Mouse (Mus musculus): ENCODE data around the gene Pik3ap1. TPM values are rescaled to one million over a fixed set of nuclear protein-coding genes. Genes with fewer than 3 reads are reported as not detected.

Gene Pik3ap1
- total RNA-seq (2023): 100 to 1,000 TPM; 193 TPM

DNA sequence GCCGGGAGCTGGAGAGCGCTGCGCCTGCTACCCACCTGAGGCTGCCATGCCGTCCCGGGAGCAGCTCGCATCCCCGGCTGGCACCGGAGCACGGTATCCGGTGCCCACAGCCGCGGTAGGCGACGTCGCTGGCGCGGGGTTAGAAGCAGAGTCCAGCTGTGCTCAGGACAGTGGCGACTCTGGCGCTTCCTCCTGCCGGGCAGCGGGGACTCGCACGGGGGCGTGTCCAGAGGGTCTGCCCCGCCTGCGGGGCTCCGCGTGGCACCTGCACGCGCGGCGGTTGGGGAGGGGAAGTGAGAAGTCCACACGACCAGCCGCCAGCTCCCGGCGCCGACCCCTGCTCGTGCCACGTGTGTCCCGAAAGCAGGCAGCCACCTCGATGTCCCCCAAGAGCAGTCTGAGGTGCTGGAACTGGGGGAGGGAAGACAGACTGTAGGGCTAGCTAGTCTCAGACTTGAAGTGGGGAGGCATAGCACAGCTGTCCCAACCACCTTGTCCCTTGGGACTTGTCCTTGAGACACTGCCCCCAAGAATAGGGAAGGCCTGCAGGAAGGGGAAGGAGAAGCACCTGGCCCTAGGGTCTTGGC lies at the start of gene Pik3ap1:
Gene Pik3ap1 (minus strand): TSS at position 181 of the 587 bp plus-strand sequence.

DNA sequence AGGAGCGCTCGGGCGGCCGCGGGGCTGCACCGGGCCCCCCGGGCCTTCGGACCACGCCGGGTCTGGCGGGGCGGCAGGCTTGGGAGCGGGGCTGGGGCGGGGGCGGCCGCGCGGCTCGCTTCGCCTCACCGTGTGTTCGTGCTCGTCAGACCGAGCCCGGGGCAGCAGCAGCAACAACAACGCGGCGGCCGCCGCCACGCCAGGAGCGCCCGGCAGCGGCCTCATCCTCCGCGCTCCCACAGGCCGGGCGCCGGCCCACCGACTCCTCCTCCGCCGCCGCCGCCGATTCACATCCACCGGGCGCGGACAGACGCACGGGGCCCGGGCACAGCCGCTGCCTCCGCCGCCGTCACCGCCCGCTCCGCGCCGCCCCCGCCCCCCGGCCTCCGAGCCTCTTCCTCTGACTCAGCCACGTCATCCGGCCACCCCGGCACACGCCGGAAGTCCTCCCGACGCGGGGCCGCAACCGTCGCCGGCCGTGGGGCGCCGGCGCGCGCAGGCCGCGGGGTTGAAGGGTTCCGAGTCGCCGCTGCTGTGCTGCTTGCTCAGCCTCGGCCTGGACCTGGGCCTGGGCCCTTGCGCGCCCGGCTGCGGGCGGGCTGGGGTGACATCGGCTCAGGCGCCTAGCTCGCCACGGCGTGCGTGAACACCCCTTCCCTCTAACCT lies 121.1 kb downstream of the Pik3ap1 start, which contains the start of gene Tm9sf3:
Gene Tm9sf3 (minus strand): TSS at position 368 of the 666 bp plus-strand sequence.

Other genes with a start within 250 kb of the Pik3ap1 start
- not detected for gene Tll2, start 178.3 kb downstream of the Pik3ap1 start, total RNA-seq (2023)
- gene Tm9sf3, start 121.1 kb downstream of the Pik3ap1 start, total RNA-seq (2023): 100 to 1,000 TPM; 118 to 119 TPM
- gene Lcor, start 97.5 kb upstream of the Pik3ap1 start, total RNA-seq (2023): 10 to 100 TPM; 25.7 to 25.9 TPM
- gene Gm340, start 197.3 kb upstream of the Pik3ap1 start, total RNA-seq (2023): 10 to 100 TPM; 21.6 to 21.9 TPM

Data from monocyte, adult 59 days (primary cell).